Mouse (Mus musculus) megakaryocyte progenitor cell, adult 5-6 weeks (primary cell): ENCODE measurements around the gene Gss. TPM values are rescaled to one million over a fixed set of nuclear protein-coding genes. Genes with fewer than 3 reads are reported as not detected.

ENCODE experiments used
- ATAC-seq: replicated peaks from 2 replicates; pipeline ENCODE4 v1.8.0; 2016; ENCODE audit warnings: mild to moderate bottlenecking, moderate TSS enrichment, inconsistent platforms; ENCODE audit not compliant: poor library complexity
- total RNA-seq, 2 experiments: library from RNA; stranded (forward) in 1 of 2; stranded (reverse) in 1 of 2; fragments of 157-497, 149-512 nt in 1 of 2; fragments of 200-1000 nt in 1 of 2; gene quantifications; 2 replicates each; pipeline versions ENCODE4 v1.2.3 to v1.2.4; 2015 to 2017

Gss gene
- total RNA-seq, 2 experiments from 2014 or later, result 12.2 to 13.4 TPM

- ATAC-seq, result 0 out of 2 replicates have a peak, but pooled peaks have one; percentile 21
Observed at GRCm38 (mm10) chr2:155622606-155623005, 30.0 kb upstream of the Gss start.

- peak; percentile 85 for ATAC-seq
Observed at GRCm38 (mm10) chr2:155619817-155620216, 27.2 kb upstream of the Gss start.

GRCm38 (mm10) chr2:155616971-155617370 lies 24.4 kb upstream of the Gss start:
- no peak for ATAC-seq

- no peak for ATAC-seq
Observed at GRCm38 (mm10) chr2:155613953-155614352, 21.3 kb upstream of the Gss start.

- ATAC-seq, result peak; percentile 99
Observed at GRCm38 (mm10) chr2:155613326-155613755, 20.7 kb upstream of the Gss start.

- no peak for ATAC-seq
Observed at GRCm38 (mm10) chr2:155611834-155612550, 19.4 kb upstream of the Gss start.

GRCm38 (mm10) chr2:155610978-155611377 lies 18.4 kb upstream of the Gss start, which contains the start of gene Myh7b:
Gene Myh7b (plus strand): TSS chr2:155611212.
- no peak for ATAC-seq

- peak; percentile 49; the same call in 1 of the 2 replicates for ATAC-seq
Observed at GRCm38 (mm10) chr2:155606360-155606759, 13.8 kb upstream of the Gss start.

- peak; percentile 66 for ATAC-seq
Observed at GRCm38 (mm10) chr2:155605236-155605589, 12.6 kb upstream of the Gss start.

- peak; percentile 73 for ATAC-seq
Observed at GRCm38 (mm10) chr2:155604560-155605235, 12.1 kb upstream of the Gss start.

GRCm38 (mm10) chr2:155603707-155604106 lies 11.1 kb upstream of the Gss start:
- no peak for ATAC-seq

- ATAC-seq, result no peak
Observed at GRCm38 (mm10) chr2:155595516-155595915, 2.9 kb upstream of the Gss start.

- no peak for ATAC-seq
Observed at GRCm38 (mm10) chr2:155592854-155593283, 259 bp upstream of the Gss start.

GRCm38 (mm10) chr2:155591676-155592075 lies 934 bp downstream of the Gss start:
- ATAC-seq, result no peak

GRCm38 (mm10) chr2:155590876-155591275 lies 1.7 kb downstream of the Gss start:
- ATAC-seq, result no peak

GRCm38 (mm10) chr2:155589521-155589920 lies 3.1 kb downstream of the Gss start:
- ATAC-seq, result no peak

GRCm38 (mm10) chr2:155588136-155588535 lies 4.5 kb downstream of the Gss start:
- no peak for ATAC-seq

- ATAC-seq, result peak; percentile 75
Observed at GRCm38 (mm10) chr2:155585486-155585885, 7.1 kb downstream of the Gss start.

- no peak for ATAC-seq
Observed at GRCm38 (mm10) chr2:155585082-155585481, 7.5 kb downstream of the Gss start.

GRCm38 (mm10) chr2:155583927-155584530 lies 8.6 kb downstream of the Gss start:
- ATAC-seq, result peak; percentile 88

- no peak for ATAC-seq
Observed at GRCm38 (mm10) chr2:155582996-155583395, 9.6 kb downstream of the Gss start.
